Mouse (Mus musculus): ENCODE measurements around the gene Srd5a3.

Gene Srd5a3

GRCm38 (mm10) chr5:76190609-76191008 lies 50.5 kb downstream of the Srd5a3 start:
- DNase-seq (ENCODE audit: low spot score in 2 of 2), result no peak

GRCm38 (mm10) chr5:76193075-76193474 lies 53.0 kb downstream of the Srd5a3 start:
- DNase-seq (ENCODE audit: low spot score in 2 of 2), result no peak

- no peak for DNase-seq (ENCODE audit: low spot score in 2 of 2)
Measured at GRCm38 (mm10) chr5:76194377-76194945, 54.4 kb downstream of the Srd5a3 start.

GRCm38 (mm10) chr5:76199346-76199745 lies 59.3 kb downstream of the Srd5a3 start:
- no peak for DNase-seq (ENCODE audit: low spot score in 2 of 2)

- no peak for DNase-seq (ENCODE audit: low spot score in 2 of 2)
Measured at GRCm38 (mm10) chr5:76203171-76203570, 63.1 kb downstream of the Srd5a3 start.
